Mouse (Mus musculus): ENCODE measurements around the gene Olfr288. TPM values are rescaled to one million over a fixed set of nuclear protein-coding genes. Genes with fewer than 3 reads are reported as not detected.

Gene Olfr288
- total RNA-seq, 2 experiments from 2014 or later, result not detected

GRCm38 (mm10) chr15:98167645-98168621, 27.4 kb downstream of the Olfr288 start:
- peak; percentile 35 for DNase-seq (ENCODE audit: low spot score)
- intact Hi-C loops (cut with DNase I), result no loop called here

- intact Hi-C loops (cut with DNase I), result no loop called here
Measured at GRCm38 (mm10) chr15:98166963-98167644, 28.2 kb downstream of the Olfr288 start, which contains the start of gene Ccdc184. Gene Ccdc184 (plus strand): TSS chr15:98167158.

GRCm38 (mm10) chr15:98165525-98165924, 29.8 kb downstream of the Olfr288 start, which contains the start of gene Asb8:
Gene Asb8 (minus strand): TSS chr15:98165625.
- DNase-seq (ENCODE audit: low spot score), result no peak
- intact Hi-C loops (cut with DNase I), result no loop called here

More at GRCm38 (mm10) chr15:98166963-98167644, 28.2 kb downstream of the Olfr288 start, which contains the start of gene Ccdc184:
- DNase-seq (ENCODE audit: low spot score), result no peak

- intact Hi-C loops (cut with DNase I), result no loop called here
- DNase-seq (ENCODE audit: low spot score), result no peak
Measured at GRCm38 (mm10) chr15:98162561-98162960, 32.8 kb downstream of the Olfr288 start.

GRCm38 (mm10) chr15:98161026-98161805, 34.1 kb downstream of the Olfr288 start:
- intact Hi-C loops (cut with DNase I), result no loop called here

GRCm38 (mm10) chr15:98157253-98157652, 38.1 kb downstream of the Olfr288 start:
- no peak for DNase-seq (ENCODE audit: low spot score)
- intact Hi-C loops (cut with DNase I), result no loop called here

More at GRCm38 (mm10) chr15:98161026-98161805, 34.1 kb downstream of the Olfr288 start:
- no peak for DNase-seq (ENCODE audit: low spot score)

GRCm38 (mm10) chr15:98155944-98156343, 39.4 kb downstream of the Olfr288 start:
- intact Hi-C loops (cut with DNase I), result no loop called here
- no peak for DNase-seq (ENCODE audit: low spot score)

- no peak for DNase-seq (ENCODE audit: low spot score)
- intact Hi-C loops (cut with DNase I), result no loop called here
Measured at GRCm38 (mm10) chr15:98155272-98155671, 40.1 kb downstream of the Olfr288 start.

GRCm38 (mm10) chr15:98154631-98155030, 40.7 kb downstream of the Olfr288 start:
- no peak for DNase-seq (ENCODE audit: low spot score)
- intact Hi-C loops (cut with DNase I), result no loop called here

- intact Hi-C loops (cut with DNase I), result no loop called here
- DNase-seq (ENCODE audit: low spot score), result no peak
Measured at GRCm38 (mm10) chr15:98154146-98154545, 41.2 kb downstream of the Olfr288 start.

- intact Hi-C loops (cut with DNase I), result loop anchor here (1.0 kb wide), 1 partner anchor 64 kb away; no protein-coding TSS in a partner anchor
- no peak for DNase-seq (ENCODE audit: low spot score)
Measured at GRCm38 (mm10) chr15:98153625-98154024, 41.7 kb downstream of the Olfr288 start.

- DNase-seq (ENCODE audit: low spot score), result no peak
- intact Hi-C loops (cut with DNase I), result loop anchor here (1.0 kb wide), 1 partner anchor 64 kb away; no protein-coding TSS in a partner anchor
Measured at GRCm38 (mm10) chr15:98152916-98153315, 42.4 kb downstream of the Olfr288 start.

- intact Hi-C loops (cut with DNase I), result loop anchor here (2.0 kb wide), 1 partner anchor 18 kb away; no protein-coding TSS in a partner anchor
- no peak for DNase-seq (ENCODE audit: low spot score)
Measured at GRCm38 (mm10) chr15:98149166-98149602, 46.2 kb downstream of the Olfr288 start.

- intact Hi-C loops (cut with DNase I), result loop anchor here (2.0 kb wide), 1 partner anchor 18 kb away; no protein-coding TSS in a partner anchor
- DNase-seq (ENCODE audit: low spot score), result no peak
Measured at GRCm38 (mm10) chr15:98148356-98148755, 47.0 kb downstream of the Olfr288 start.

GRCm38 (mm10) chr15:98145559-98146181, 49.7 kb downstream of the Olfr288 start:
- DNase-seq (ENCODE audit: low spot score), result peak; percentile 86
- intact Hi-C loops (cut with DNase I), result no loop called here

GRCm38 (mm10) chr15:98144861-98145507, 50.4 kb downstream of the Olfr288 start:
- no peak for DNase-seq (ENCODE audit: low spot score)
- intact Hi-C loops (cut with DNase I), result no loop called here

- intact Hi-C loops (cut with DNase I), result no loop called here
- DNase-seq (ENCODE audit: low spot score), result no peak
Measured at GRCm38 (mm10) chr15:98142515-98142914, 52.8 kb downstream of the Olfr288 start.

GRCm38 (mm10) chr15:98140809-98141208, 54.5 kb downstream of the Olfr288 start:
- intact Hi-C loops (cut with DNase I), result no loop called here

GRCm38 (mm10) chr15:98139763-98140162, 55.6 kb downstream of the Olfr288 start:
- intact Hi-C loops (cut with DNase I), result no loop called here
- no peak for DNase-seq (ENCODE audit: low spot score)

More at GRCm38 (mm10) chr15:98140809-98141208, 54.5 kb downstream of the Olfr288 start:
- DNase-seq (ENCODE audit: low spot score), result no peak

Data from heart, postnatal 25 days (tissue).